ENCODE assay signal across 8 mouse cellular contexts in the genomic region with DNA sequence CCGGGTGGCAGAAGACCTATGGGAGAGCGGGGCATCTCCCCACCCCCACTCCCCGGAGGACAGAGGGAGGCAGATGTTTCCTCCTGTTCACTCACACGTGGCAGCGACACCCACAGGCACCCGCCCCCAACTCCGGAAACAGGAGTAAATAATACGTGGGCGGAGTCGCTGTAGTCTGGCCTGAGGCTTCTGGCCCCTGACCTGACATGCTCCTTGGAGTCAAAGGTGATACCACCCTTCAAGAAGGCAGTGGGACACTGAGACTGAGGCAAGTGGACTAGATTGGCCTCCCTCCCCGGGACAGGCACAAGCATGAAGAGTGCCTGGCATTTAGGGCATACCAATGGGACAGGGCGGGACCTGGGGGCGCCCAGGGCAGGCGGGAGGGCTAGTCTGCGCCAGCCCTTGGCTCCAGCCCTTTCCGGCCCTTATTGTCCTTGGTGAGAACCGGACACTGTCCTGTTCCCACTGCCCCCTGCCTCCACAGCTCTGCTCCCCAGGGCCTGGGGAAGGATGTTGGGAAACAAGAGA. TPM values are rescaled to one million over a fixed set of nuclear protein-coding genes. Genes with fewer than 3 reads are reported as not detected.
DNase-seq lines count a peak whose midpoint lies in the region; ATAC-seq lines count a peak whose summit lies in the region.

No protein-coding gene starts in this region.

- no peak overlapping the region for H3K9ac ChIP-seq in midbrain, embryonic 12.5 days (replicated peaks)
- H3K9ac ChIP-seq in stomach, embryonic 16.5 days (ENCODE audit: low read length): peak overlapping the region; percentile 38; the same call in 1 of the 2 replicates

- H3K4me3 ChIP-seq in limb, embryonic 10.5 days: peak overlapping the region; percentile 42
- H3K4me3 ChIP-seq in midbrain, embryonic 12.5 days: no peak overlapping the region
- H3K4me3 ChIP-seq in stomach, embryonic 16.5 days (replicated peaks; ENCODE audit: low read length): no peak overlapping the region

- peaks cover 26% of the 10 kb centered on the region for H3K36me3 ChIP-seq in limb, embryonic 10.5 days
- H3K36me3 ChIP-seq in midbrain, embryonic 12.5 days: peaks cover 3% of the 10 kb centered on the region; the same call in 1 of the 2 replicates
- H3K36me3 ChIP-seq in stomach, embryonic 16.5 days (ENCODE audit: control insufficient read depth, insufficient read depth, low read length): peaks cover 3% of the 10 kb centered on the region; the same call in 1 of the 2 replicates

- peak overlapping the region; percentile 83 for H3K27ac ChIP-seq in limb, embryonic 10.5 days
- no peak overlapping the region for H3K27ac ChIP-seq in midbrain, embryonic 12.5 days (replicated peaks)
- H3K27ac ChIP-seq in stomach, embryonic 16.5 days (ENCODE audit: low read length): 0 out of 2 replicates have a peak overlapping the region, but pooled peaks have one; percentile 38

- peak overlapping the region; percentile 29 for H3K4me2 ChIP-seq in midbrain, embryonic 12.5 days (replicated peaks)
- peak overlapping the region; percentile 8; the same call in 1 of the 2 replicates for H3K4me2 ChIP-seq in stomach, embryonic 16.5 days (ENCODE audit: low read depth, low read length)

- DNase-seq in cerebellum, adult 9-11 months: peak; percentile 39
- DNase-seq in cerebellum, postnatal 14 days: no peak
- peak; percentile 78 for DNase-seq in embryo, embryonic 10.5 days (ENCODE audit: low spot score)
- peak; percentile 65 for DNase-seq in heart, postnatal 4 days
- DNase-seq in limb, embryonic 10.5 days (ENCODE audit: low spot score): peak; percentile 62
- no peak for DNase-seq in left cerebral cortex, adult 8-10 months (ENCODE audit: low spot score in 2 of 2)

- peaks cover 52% of the 10 kb centered on the region for H3K4me1 ChIP-seq in limb, embryonic 10.5 days
- peaks cover 23% of the 10 kb centered on the region for H3K4me1 ChIP-seq in midbrain, embryonic 12.5 days
- H3K4me1 ChIP-seq in stomach, embryonic 16.5 days (ENCODE audit: control insufficient read depth, insufficient read depth, low read length): peaks cover 27% of the 10 kb centered on the region

- ATAC-seq in midbrain, embryonic 12.5 days (ENCODE audit: low FRiP score, low read depth): no peak
- peak; percentile 33; the same call in 1 of the 2 replicates for ATAC-seq in stomach, embryonic 16.5 days (ENCODE audit: insufficient read depth, low FRiP score)

- WGBS in limb, embryonic 10.5 days: 7% methylated on average over 17 of the region's 17 CpGs
- WGBS in midbrain, embryonic 12.5 days: 9% methylated on average over 17 of the region's 17 CpGs
- WGBS in stomach, embryonic 16.5 days: 6% methylated on average over 17 of the region's 17 CpGs

- H3K9me3 ChIP-seq in limb, embryonic 10.5 days (replicated peaks): no peaks in the 10 kb centered on the region
- no peaks in the 10 kb centered on the region for H3K9me3 ChIP-seq in midbrain, embryonic 12.5 days
- no peaks in the 10 kb centered on the region for H3K9me3 ChIP-seq in stomach, embryonic 16.5 days (replicated peaks; ENCODE audit: control insufficient read depth, low read length)

- H3K27me3 ChIP-seq in limb, embryonic 10.5 days (ENCODE audit: low read depth, poor library complexity, severe bottlenecking): 0 out of 2 replicates have a peak, but pooled peaks cover 8% of the 10 kb centered on the region
- peaks cover 17% of the 10 kb centered on the region for H3K27me3 ChIP-seq in midbrain, embryonic 12.5 days
- H3K27me3 ChIP-seq in stomach, embryonic 16.5 days (ENCODE audit: control insufficient read depth, insufficient read depth, low read length): no peaks in the 10 kb centered on the region

RNA-seq across cellular contexts. Expression of gene Trim46, which starts 5.3 kb away (rescaled TPM):
- total RNA-seq in heart, postnatal 4 days (2021): 1 to 10 TPM; 1.3 to 1.6 TPM
- polyA plus RNA-seq in limb, embryonic 10.5 days (2016; fragmentation: Nextera tagmentation; extraction: Ambion mirVana): 3.4 and 6.1 TPM in 2 replicates
- polyA plus RNA-seq in midbrain, embryonic 12.5 days (2016; fragmentation: Nextera tagmentation; extraction: Ambion mirVana): 25.1 and 25.5 TPM in 2 replicates
- polyA plus RNA-seq in stomach, embryonic 16.5 days (2015; fragmentation: Nextera tagmentation; extraction: Ambion mirVana): 4.4 and 4.8 TPM in 2 replicates
- 10 to 100 TPM; 66.2 to 74.6 (median 68.4) TPM for total RNA-seq in left cerebral cortex, adult 8-10 months (2022)

RNA-seq across cellular contexts. Expression of gene Krtcap2, which starts 5.7 kb away (rescaled TPM):
- total RNA-seq in heart, postnatal 4 days (2021): 100 to 1,000 TPM; 100 to 104 TPM
- 272 and 282 TPM in 2 replicates for polyA plus RNA-seq in limb, embryonic 10.5 days (2016; fragmentation: Nextera tagmentation; extraction: Ambion mirVana)
- polyA plus RNA-seq in midbrain, embryonic 12.5 days (2016; fragmentation: Nextera tagmentation; extraction: Ambion mirVana): 253 and 255 TPM in 2 replicates
- 318 and 325 TPM in 2 replicates for polyA plus RNA-seq in stomach, embryonic 16.5 days (2015; fragmentation: Nextera tagmentation; extraction: Ambion mirVana)
- 10 to 100 TPM; 70.4 to 91.2 (median 83.7) TPM for total RNA-seq in left cerebral cortex, adult 8-10 months (2022)

RNA-seq across cellular contexts. Expression of gene Dpm3, which starts 7.7 kb away (rescaled TPM):
- total RNA-seq in heart, postnatal 4 days (2021): 10 to 100 TPM; 51.6 to 61.0 TPM
- 82.5 and 84.0 TPM in 2 replicates for polyA plus RNA-seq in limb, embryonic 10.5 days (2016; fragmentation: Nextera tagmentation; extraction: Ambion mirVana)
- polyA plus RNA-seq in midbrain, embryonic 12.5 days (2016; fragmentation: Nextera tagmentation; extraction: Ambion mirVana): 72.2 and 76.1 TPM in 2 replicates
- polyA plus RNA-seq in stomach, embryonic 16.5 days (2015; fragmentation: Nextera tagmentation; extraction: Ambion mirVana): 119 and 131 TPM in 2 replicates
- total RNA-seq in left cerebral cortex, adult 8-10 months (2022): 10 to 100 TPM; 51.6 to 64.2 (median 54.6) TPM

RNA-seq across cellular contexts. Expression of gene Slc50a1, which starts 18.9 kb away (rescaled TPM):
- total RNA-seq in heart, postnatal 4 days (2021): 10 to 100 TPM; 24.9 to 28.0 TPM
- 33.2 and 41.3 TPM in 2 replicates for polyA plus RNA-seq in limb, embryonic 10.5 days (2016; fragmentation: Nextera tagmentation; extraction: Ambion mirVana)
- 38.1 and 39.6 TPM in 2 replicates for polyA plus RNA-seq in midbrain, embryonic 12.5 days (2016; fragmentation: Nextera tagmentation; extraction: Ambion mirVana)
- polyA plus RNA-seq in stomach, embryonic 16.5 days (2015; fragmentation: Nextera tagmentation; extraction: Ambion mirVana): 81.7 and 83.1 TPM in 2 replicates
- 10 to 100 TPM; 38.0 to 48.9 (median 45.5) TPM for total RNA-seq in left cerebral cortex, adult 8-10 months (2022)

RNA-seq across cellular contexts. Expression of gene Muc1, which starts 22.6 kb away (rescaled TPM):
- under 1 TPM; 0.61 to 0.74 TPM for total RNA-seq in heart, postnatal 4 days (2021)
- 0.24 and 0.74 TPM in 2 replicates for polyA plus RNA-seq in limb, embryonic 10.5 days (2016; fragmentation: Nextera tagmentation; extraction: Ambion mirVana)
- 3.8 and 5.2 TPM in 2 replicates for polyA plus RNA-seq in midbrain, embryonic 12.5 days (2016; fragmentation: Nextera tagmentation; extraction: Ambion mirVana)
- polyA plus RNA-seq in stomach, embryonic 16.5 days (2015; fragmentation: Nextera tagmentation; extraction: Ambion mirVana): 112 and 164 TPM in 2 replicates
- 1 to 10 TPM in 1 of 4 experiments, under 1 TPM in 3; 0.36 to 1.5 (median 0.67) TPM for total RNA-seq in left cerebral cortex, adult 8-10 months (2022)

Comparison
In these comparisons a context has a peak if more than half of its experiments do, and no peak if none do; other contexts are left out.
1. DNase-seq: peak in cerebellum, adult 9-11 months (single experiment), embryo, embryonic 10.5 days (single experiment), heart, postnatal 4 days (single experiment) and limb, embryonic 10.5 days (single experiment); none in cerebellum, postnatal 14 days (0 of 2) and left cerebral cortex, adult 8-10 months (0 of 2).